10 mouse cellular contexts compared by ENCODE assay signal in genomic region chr13:60050799-60051580, GRCm38 (mm10).
DNase-seq lines count a peak whose midpoint lies in the region; ATAC-seq lines count a peak whose summit lies in the region.
"Had no signal": no experiment of that assay in that cellular context is flagged by ENCODE, and none has a peak within 500 bp of the region (broad histone marks: within the 10 kb centered on the region; RNA-seq: fewer than 3 reads in every experiment).

No protein-coding gene starts in this region.

- no peak overlapping the region for H3K9ac ChIP-seq in forebrain, embryonic 13.5 days
- no peak overlapping the region for H3K9ac ChIP-seq in limb, embryonic 12.5 days (replicated peaks)

- H3K4me1 ChIP-seq in forebrain, embryonic 13.5 days, result peaks cover 62% of the 10 kb centered on the region
- peaks cover 57% of the 10 kb centered on the region for H3K4me1 ChIP-seq in limb, embryonic 12.5 days (replicated peaks)

- H3K36me3 ChIP-seq in forebrain, embryonic 13.5 days (ENCODE audit: poor library complexity, severe bottlenecking), result no peaks in the 10 kb centered on the region
- no peaks in the 10 kb centered on the region for H3K36me3 ChIP-seq in limb, embryonic 12.5 days

- WGBS in forebrain, embryonic 13.5 days, result 15% methylated on average over 9 of the region's 9 CpGs
- 56% methylated on average over 9 of the region's 9 CpGs for WGBS in limb, embryonic 12.5 days

- H3K27me3 ChIP-seq in forebrain, embryonic 13.5 days, result no peaks in the 10 kb centered on the region
- no peaks in the 10 kb centered on the region for H3K27me3 ChIP-seq in limb, embryonic 12.5 days

- peak overlapping the region; percentile 67 for H3K27ac ChIP-seq in forebrain, embryonic 13.5 days
- peak overlapping the region; percentile 18; the same call in 1 of the 2 replicates for H3K27ac ChIP-seq in limb, embryonic 12.5 days
- H3K27ac ChIP-seq: left cerebral cortex, adult 2 months had no signal

- H3K4me3 ChIP-seq in forebrain, embryonic 13.5 days, result no peak overlapping the region
- no peak overlapping the region for H3K4me3 ChIP-seq in limb, embryonic 12.5 days (replicated peaks)
- H3K4me3 ChIP-seq: left cerebral cortex, adult 2 months had no signal

- no peak overlapping the region for H3K4me2 ChIP-seq in forebrain, embryonic 13.5 days
- no peak overlapping the region for H3K4me2 ChIP-seq in limb, embryonic 12.5 days

- peak; percentile 42 for DNase-seq in embryo, embryonic 11 days
- no peak for DNase-seq in embryo, embryonic 9.5 days (ENCODE audit: extremely low spot score)
- peak; percentile 1 for DNase-seq in 416B (ENCODE audit: low read depth)
- DNase-seq in urinary bladder, postnatal 25 days (ENCODE audit: low spot score), result no peak
- DNase-seq in ovary, adult 18-20 months (ENCODE audit: low spot score), result no peak
- DNase-seq: right cerebral cortex, postnatal 4 days had no signal

- H3K9me3 ChIP-seq in forebrain, embryonic 13.5 days (replicated peaks), result no peaks in the 10 kb centered on the region
- no peaks in the 10 kb centered on the region for H3K9me3 ChIP-seq in limb, embryonic 12.5 days

- peak; percentile 93 for ATAC-seq in forebrain, embryonic 13.5 days
- ATAC-seq in limb, embryonic 12.5 days (ENCODE audit: insufficient number of reproducible peaks, insufficient read depth, low FRiP score, low TSS enrichment, low read depth), result peak; percentile 78; the same call in 1 of the 2 replicates
- ATAC-seq in inflammation-experienced regulatory T-cells, adult 6 months, result no peak

Comparison
In these comparisons a context has a peak if more than half of its experiments do, and no peak if none do; other contexts are left out.
1. DNase-seq: peak in embryo, embryonic 11 days (single experiment) and 416B (single experiment); none in embryo, embryonic 9.5 days (single experiment), urinary bladder, postnatal 25 days (single experiment) and ovary, adult 18-20 months (single experiment).